Mouse (Mus musculus): ENCODE data around the gene Gm867.

Gm867 gene

GRCm38 (mm10) chr10:75936909-75937667 lies 3.4 kb downstream of the Gm867 start:
- in situ Hi-C loops (cut with MboI, MseI), result no loop called here

- in situ Hi-C loops (cut with MboI, MseI), result no loop called here
These were observed 4.6 kb downstream of the Gm867 start, which contains the start of gene Mmp11 for GRCm38 (mm10) chr10:75935680-75936541. Mmp11 (minus strand) TSS chr10:75936496.

- in situ Hi-C loops (cut with MboI, MseI), result no loop called here
These were observed 5.5 kb downstream of the Gm867 start for GRCm38 (mm10) chr10:75934991-75935390.

- in situ Hi-C loops (cut with MboI, MseI), result no loop called here
These were observed 7.6 kb downstream of the Gm867 start, which contains the start of gene Chchd10 for GRCm38 (mm10) chr10:75932891-75933290. Chchd10 (plus strand) TSS chr10:75933130.

- in situ Hi-C loops (cut with MboI, MseI), result no loop called here
These were observed 8.3 kb downstream of the Gm867 start for GRCm38 (mm10) chr10:75932081-75932678.

- in situ Hi-C loops (cut with MboI, MseI), result no loop called here
These were observed 9.2 kb downstream of the Gm867 start for GRCm38 (mm10) chr10:75931311-75931710.

- in situ Hi-C loops (cut with MboI, MseI), result no loop called here
These were observed 10.2 kb downstream of the Gm867 start for GRCm38 (mm10) chr10:75930304-75930703.

- in situ Hi-C loops (cut with MboI, MseI), result no loop called here
These were observed 14.1 kb downstream of the Gm867 start for GRCm38 (mm10) chr10:75926396-75926795.

- in situ Hi-C loops (cut with MboI, MseI), result no loop called here
These were observed 16.1 kb downstream of the Gm867 start for GRCm38 (mm10) chr10:75924324-75924723.

- in situ Hi-C loops (cut with MboI, MseI), result no loop called here
These were observed 18.5 kb downstream of the Gm867 start for GRCm38 (mm10) chr10:75921726-75922560.

GRCm38 (mm10) chr10:75921026-75921725 lies 19.3 kb downstream of the Gm867 start, which contains the start of gene Smarcb1:
Smarcb1 (minus strand) TSS chr10:75921617.
- in situ Hi-C loops (cut with MboI, MseI), result no loop called here

GRCm38 (mm10) chr10:75919026-75919425 lies 21.4 kb downstream of the Gm867 start:
- in situ Hi-C loops (cut with MboI, MseI), result no loop called here

- in situ Hi-C loops (cut with MboI, MseI), result no loop called here
These were observed 23.6 kb downstream of the Gm867 start for GRCm38 (mm10) chr10:75916840-75917239.

- in situ Hi-C loops (cut with MboI, MseI), result no loop called here
These were observed 24.9 kb downstream of the Gm867 start for GRCm38 (mm10) chr10:75915557-75915956.

GRCm38 (mm10) chr10:75913013-75913589 lies 27.4 kb downstream of the Gm867 start:
- in situ Hi-C loops (cut with MboI, MseI), result no loop called here

GRCm38 (mm10) chr10:75910698-75911097 lies 29.8 kb downstream of the Gm867 start:
- in situ Hi-C loops (cut with MboI, MseI), result no loop called here

- in situ Hi-C loops (cut with MboI, MseI), result no loop called here
These were observed 33.6 kb downstream of the Gm867 start for GRCm38 (mm10) chr10:75906882-75907281.

- in situ Hi-C loops (cut with MboI, MseI), result no loop called here
These were observed 36.1 kb downstream of the Gm867 start for GRCm38 (mm10) chr10:75904391-75904790.

- in situ Hi-C loops (cut with MboI, MseI), result no loop called here
These were observed 41.6 kb downstream of the Gm867 start for GRCm38 (mm10) chr10:75898846-75899245.

GRCm38 (mm10) chr10:75898039-75898564 lies 42.4 kb downstream of the Gm867 start:
- in situ Hi-C loops (cut with MboI, MseI), result no loop called here

Data from T-helper 17 cell (primary cell).